Mouse (Mus musculus): Measurements from ENCODE around the gene Olfr1099. TPM values are rescaled to one million over a fixed set of nuclear protein-coding genes. Genes with fewer than 3 reads are reported as not detected.

Gene Olfr1099
- total RNA-seq (2015; ENCODE audit: low replicate concordance): not detected in 2 replicates
- total RNA-seq (2017; ENCODE audit: low replicate concordance): not detected in 2 replicates

DNA sequence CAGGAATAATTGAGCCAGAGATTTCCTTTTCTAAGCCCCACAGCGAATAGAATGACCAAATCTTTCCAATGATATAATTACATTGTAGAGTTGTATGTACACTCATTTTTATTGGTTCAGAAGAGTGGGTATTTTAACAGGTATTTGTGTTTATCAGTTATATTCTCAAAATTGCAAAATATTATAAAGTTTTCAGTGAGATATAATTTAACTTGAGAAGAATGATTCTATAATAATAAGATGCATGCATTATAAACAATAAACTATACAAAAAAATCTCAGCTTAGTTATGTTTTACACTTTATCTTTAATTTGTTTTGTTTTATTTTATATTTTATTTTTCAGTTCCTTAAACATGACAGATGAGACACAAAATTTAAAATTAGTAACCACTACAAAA is at the start of gene Olfr1099:
Gene Olfr1099, minus strand, starts transcription at position 101 of the 400 bp plus-strand sequence.
- no peak for ATAC-seq (replicated peaks; ENCODE audit: low FRiP score, poor library complexity, severe bottlenecking)

- no peak for ATAC-seq (replicated peaks; ENCODE audit: low FRiP score, poor library complexity, severe bottlenecking)
Measured at GRCm38 (mm10) chr2:86998098-86998497, 37.6 kb upstream of the Olfr1099 start, which contains the start of gene Olfr1102. TSS of gene Olfr1102 (plus strand) at chr2:86998398.

DNA sequence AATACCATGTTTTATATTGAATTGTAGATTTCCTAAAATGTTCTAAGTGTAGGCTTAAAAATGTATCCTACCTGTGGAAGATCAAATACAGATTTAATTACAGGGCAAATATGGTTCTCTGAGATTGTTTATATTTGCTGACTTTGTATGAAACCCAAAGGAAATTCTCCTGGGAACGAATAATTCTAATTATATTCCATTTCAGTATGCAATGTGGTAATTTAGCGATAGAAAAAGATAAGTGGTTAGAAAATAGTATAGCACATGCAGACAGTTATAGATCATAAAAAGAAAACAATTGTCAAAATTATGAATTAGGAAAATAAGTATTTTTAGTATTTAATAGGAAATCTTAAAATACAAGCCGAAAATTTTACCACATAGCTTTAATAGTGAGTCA is 30.6 kb upstream of the Olfr1099 start, which contains the start of gene Olfr1101:
Gene Olfr1101, minus strand, starts transcription at position 101 of the 400 bp plus-strand sequence.
- no peak for ATAC-seq (replicated peaks; ENCODE audit: low FRiP score, poor library complexity, severe bottlenecking)

DNA sequence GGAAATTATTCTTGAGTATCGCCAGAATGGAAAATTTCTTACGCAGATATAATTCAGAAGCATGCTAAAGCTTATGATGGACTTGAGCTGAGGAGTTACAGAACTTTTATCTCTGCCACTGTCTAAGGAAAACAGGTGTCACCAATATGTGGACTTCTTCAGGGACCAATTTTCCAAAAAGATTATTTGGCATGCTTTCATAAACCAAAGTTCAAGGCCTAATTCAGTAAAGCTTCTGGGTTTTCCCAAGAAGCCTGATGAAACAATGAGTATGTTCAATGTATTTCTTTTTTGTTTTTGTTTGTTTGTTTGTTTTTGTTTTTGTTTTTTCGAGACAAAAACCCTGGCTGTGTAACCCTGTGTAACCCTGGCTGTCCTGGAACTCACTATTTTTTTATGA is 19.4 kb upstream of the Olfr1099 start, which contains the start of gene Olfr1100:
Gene Olfr1100, minus strand, starts transcription at position 101 of the 400 bp plus-strand sequence.
- ATAC-seq (replicated peaks; ENCODE audit: low FRiP score, poor library complexity, severe bottlenecking): no peak

DNA sequence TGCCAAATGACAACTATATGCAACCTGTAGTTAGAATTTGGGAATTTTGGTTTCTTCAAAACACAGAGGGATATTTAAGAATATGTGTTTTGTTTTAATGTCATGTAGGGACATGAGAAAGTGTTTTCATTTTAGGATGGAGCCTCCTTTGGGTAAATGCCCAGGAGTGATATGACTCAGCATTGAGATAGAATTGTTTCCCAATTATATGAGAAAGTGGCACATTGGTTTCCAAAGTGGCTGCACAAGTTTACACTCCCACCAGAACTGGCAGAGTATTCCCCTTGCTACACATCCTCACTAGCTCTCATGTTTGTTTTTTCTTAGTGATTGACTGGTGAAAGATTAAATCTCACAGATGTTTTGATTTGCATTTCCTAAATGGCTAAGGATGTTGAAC is 33.9 kb downstream of the Olfr1099 start:
- no peak for ATAC-seq (replicated peaks; ENCODE audit: low FRiP score, poor library complexity, severe bottlenecking)

- ATAC-seq (replicated peaks; ENCODE audit: low FRiP score, poor library complexity, severe bottlenecking): no peak
Measured at GRCm38 (mm10) chr2:86924445-86924844, 36.0 kb downstream of the Olfr1099 start, which contains the start of gene Olfr1098. TSS of gene Olfr1098 (minus strand) at chr2:86924545.

- ATAC-seq (replicated peaks; ENCODE audit: low FRiP score, poor library complexity, severe bottlenecking): no peak
Measured at GRCm38 (mm10) chr2:86905647-86906046, 54.8 kb downstream of the Olfr1099 start.

Other genes starting within 250 kb of the Olfr1099 start
- gene Olfr1089, start 227.0 kb downstream of the Olfr1099 start, total RNA-seq (2015; ENCODE audit: low replicate concordance): not detected in 2 replicates
- gene Olfr1089, start 227.0 kb downstream of the Olfr1099 start, total RNA-seq (2017; ENCODE audit: low replicate concordance): not detected in 2 replicates
- gene Olfr1090, start 201.7 kb downstream of the Olfr1099 start, total RNA-seq (2015; ENCODE audit: low replicate concordance): not detected in 2 replicates
- not detected in 2 replicates for gene Olfr1090, start 201.7 kb downstream of the Olfr1099 start, total RNA-seq (2017; ENCODE audit: low replicate concordance)
- not detected in 2 replicates for gene Olfr1093, start 178.2 kb downstream of the Olfr1099 start, total RNA-seq (2015; ENCODE audit: low replicate concordance)
- not detected in 2 replicates for gene Olfr1093, start 178.2 kb downstream of the Olfr1099 start, total RNA-seq (2017; ENCODE audit: low replicate concordance)
- gene Olfr141, start 150.7 kb downstream of the Olfr1099 start, total RNA-seq (2015; ENCODE audit: low replicate concordance): not detected in 2 replicates
- not detected in 2 replicates for gene Olfr141, start 150.7 kb downstream of the Olfr1099 start, total RNA-seq (2017; ENCODE audit: low replicate concordance)
- gene Olfr1094, start 136.0 kb downstream of the Olfr1099 start, total RNA-seq (2015; ENCODE audit: low replicate concordance): not detected in 2 replicates
- not detected in 2 replicates for gene Olfr1094, start 136.0 kb downstream of the Olfr1099 start, total RNA-seq (2017; ENCODE audit: low replicate concordance)
- gene Olfr1095, start 109.0 kb downstream of the Olfr1099 start, total RNA-seq (2015; ENCODE audit: low replicate concordance): not detected in 2 replicates
- gene Olfr1095, start 109.0 kb downstream of the Olfr1099 start, total RNA-seq (2017; ENCODE audit: low replicate concordance): not detected in 2 replicates
- gene Gm13723, start 85.9 kb downstream of the Olfr1099 start, total RNA-seq (2015; ENCODE audit: low replicate concordance): not detected in 2 replicates
- gene Gm13723, start 85.9 kb downstream of the Olfr1099 start, total RNA-seq (2017; ENCODE audit: low replicate concordance): not detected in 2 replicates
- not detected in 2 replicates for gene Olfr1097, start 68.5 kb downstream of the Olfr1099 start, total RNA-seq (2015; ENCODE audit: low replicate concordance)
- not detected in 2 replicates for gene Olfr1097, start 68.5 kb downstream of the Olfr1099 start, total RNA-seq (2017; ENCODE audit: low replicate concordance)
- not detected in 2 replicates for gene Olfr1098, start 36.1 kb downstream of the Olfr1099 start, total RNA-seq (2015; ENCODE audit: low replicate concordance)
- not detected in 2 replicates for gene Olfr1098, start 36.1 kb downstream of the Olfr1099 start, total RNA-seq (2017; ENCODE audit: low replicate concordance)
- not detected in 2 replicates for gene Olfr1100, start 19.3 kb upstream of the Olfr1099 start, total RNA-seq (2015; ENCODE audit: low replicate concordance)
- not detected in 2 replicates for gene Olfr1100, start 19.3 kb upstream of the Olfr1099 start, total RNA-seq (2017; ENCODE audit: low replicate concordance)
- gene Olfr1101, start 30.5 kb upstream of the Olfr1099 start, total RNA-seq (2015; ENCODE audit: low replicate concordance): not detected in 2 replicates
- gene Olfr1101, start 30.5 kb upstream of the Olfr1099 start, total RNA-seq (2017; ENCODE audit: low replicate concordance): not detected in 2 replicates
- gene Olfr1102, start 37.7 kb upstream of the Olfr1099 start, total RNA-seq (2015; ENCODE audit: low replicate concordance): not detected in 2 replicates
- not detected in 2 replicates for gene Olfr1102, start 37.7 kb upstream of the Olfr1099 start, total RNA-seq (2017; ENCODE audit: low replicate concordance)
- gene Olfr1104, start 66.4 kb upstream of the Olfr1099 start, total RNA-seq (2015; ENCODE audit: low replicate concordance): not detected in 2 replicates
- gene Olfr1104, start 66.4 kb upstream of the Olfr1099 start, total RNA-seq (2017; ENCODE audit: low replicate concordance): not detected in 2 replicates
- not detected in 2 replicates for gene Olfr1105, start 75.8 kb upstream of the Olfr1099 start, total RNA-seq (2015; ENCODE audit: low replicate concordance)
- not detected in 2 replicates for gene Olfr1105, start 75.8 kb upstream of the Olfr1099 start, total RNA-seq (2017; ENCODE audit: low replicate concordance)
- gene Olfr1106, start 91.6 kb upstream of the Olfr1099 start, total RNA-seq (2015; ENCODE audit: low replicate concordance): not detected in 2 replicates
- gene Olfr1106, start 91.6 kb upstream of the Olfr1099 start, total RNA-seq (2017; ENCODE audit: low replicate concordance): not detected in 2 replicates
- not detected in 2 replicates for gene Olfr1107, start 115.1 kb upstream of the Olfr1099 start, total RNA-seq (2015; ENCODE audit: low replicate concordance)
- not detected in 2 replicates for gene Olfr1107, start 115.1 kb upstream of the Olfr1099 start, total RNA-seq (2017; ENCODE audit: low replicate concordance)
- not detected in 2 replicates for gene Olfr1109, start 135.3 kb upstream of the Olfr1099 start, total RNA-seq (2015; ENCODE audit: low replicate concordance)
- gene Olfr1109, start 135.3 kb upstream of the Olfr1099 start, total RNA-seq (2017; ENCODE audit: low replicate concordance): not detected in 2 replicates
- gene Olfr259, start 153.9 kb upstream of the Olfr1099 start, total RNA-seq (2015; ENCODE audit: low replicate concordance): not detected in 2 replicates
- gene Olfr259, start 153.9 kb upstream of the Olfr1099 start, total RNA-seq (2017; ENCODE audit: low replicate concordance): not detected in 2 replicates
- not detected in 2 replicates for gene Olfr1110, start 179.6 kb upstream of the Olfr1099 start, total RNA-seq (2015; ENCODE audit: low replicate concordance)
- not detected in 2 replicates for gene Olfr1110, start 179.6 kb upstream of the Olfr1099 start, total RNA-seq (2017; ENCODE audit: low replicate concordance)
- gene Olfr1111, start 191.9 kb upstream of the Olfr1099 start, total RNA-seq (2015; ENCODE audit: low replicate concordance): not detected in 2 replicates
- gene Olfr1111, start 191.9 kb upstream of the Olfr1099 start, total RNA-seq (2017; ENCODE audit: low replicate concordance): not detected in 2 replicates
- gene Olfr1112, start 227.1 kb upstream of the Olfr1099 start, total RNA-seq (2015; ENCODE audit: low replicate concordance): not detected in 2 replicates
- gene Olfr1112, start 227.1 kb upstream of the Olfr1099 start, total RNA-seq (2017; ENCODE audit: low replicate concordance): not detected in 2 replicates
- gene Olfr1113, start 248.3 kb upstream of the Olfr1099 start, total RNA-seq (2015; ENCODE audit: low replicate concordance): not detected in 2 replicates
- not detected in 2 replicates for gene Olfr1113, start 248.3 kb upstream of the Olfr1099 start, total RNA-seq (2017; ENCODE audit: low replicate concordance)